45 mouse cellular contexts compared by ENCODE assay signal in the genomic region with DNA sequence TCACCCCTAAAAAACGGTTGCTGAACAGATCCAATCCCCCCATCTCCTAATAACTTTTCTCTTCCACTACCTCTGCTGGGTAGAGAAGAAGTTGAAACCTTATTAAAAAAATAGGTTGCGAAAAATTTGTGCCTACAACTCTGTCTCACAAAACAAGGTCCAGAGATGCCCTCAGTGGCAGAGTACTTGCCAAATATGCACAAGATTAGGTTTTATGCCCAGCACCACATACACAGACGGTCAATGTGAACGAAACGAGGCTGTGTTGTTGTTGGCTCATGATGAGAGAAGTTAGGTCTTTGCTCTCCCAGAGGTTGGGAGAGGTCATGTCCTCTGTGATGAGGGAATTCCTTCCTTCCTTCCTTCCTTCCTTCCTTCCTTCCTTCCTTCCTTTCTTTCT. TPM values are rescaled to one million over a fixed set of nuclear protein-coding genes. Genes with fewer than 3 reads are reported as not detected.
"Had no signal": no experiment of that assay in that cellular context is flagged by ENCODE, and none has a peak within 500 bp of the region (broad histone marks: within the 10 kb centered on the region; RNA-seq: fewer than 3 reads in every experiment).

No protein-coding gene starts in this region.

- H3K4me2 ChIP-seq: limb, embryonic 12.5 days; limb, embryonic 13.5 days; limb, embryonic 15.5 days; liver, embryonic 11.5 days; liver, embryonic 13.5 days; liver, embryonic 15.5 days; lung, embryonic 14.5 days; lung, embryonic 15.5 days; midbrain, embryonic 11.5 days; midbrain, embryonic 12.5 days; midbrain, embryonic 13.5 days; midbrain, embryonic 15.5 days; neural tube, embryonic 12.5 days; neural tube, embryonic 13.5 days had no signal

- H3K36me3 ChIP-seq: limb, embryonic 12.5 days; limb, embryonic 13.5 days; limb, embryonic 15.5 days; liver, embryonic 13.5 days; liver, embryonic 15.5 days; lung, embryonic 15.5 days had no signal

- H3K4me1 ChIP-seq: liver, embryonic 15.5 days; midbrain, embryonic 10.5 days; midbrain, embryonic 12.5 days; midbrain, embryonic 13.5 days; midbrain, embryonic 15.5 days had no signal

- H3K4me3 ChIP-seq: limb, embryonic 12.5 days; limb, embryonic 13.5 days; limb, embryonic 15.5 days; liver, embryonic 13.5 days; liver, embryonic 15.5 days; lung, embryonic 15.5 days; megakaryocyte, embryonic 14.5 days; midbrain, embryonic 10.5 days; midbrain, embryonic 12.5 days; midbrain, embryonic 13.5 days; midbrain, embryonic 15.5 days; myocyte; neural tube, embryonic 12.5 days; neural tube, embryonic 13.5 days had no signal

- H3K9me3 ChIP-seq: limb, embryonic 12.5 days; limb, embryonic 13.5 days; limb, embryonic 15.5 days; liver, embryonic 13.5 days; liver, embryonic 15.5 days; lung, embryonic 15.5 days; megakaryocyte, embryonic 14.5 days; midbrain, embryonic 10.5 days; midbrain, embryonic 12.5 days; midbrain, embryonic 13.5 days; midbrain, embryonic 15.5 days; neural tube, embryonic 12.5 days; neural tube, embryonic 13.5 days had no signal

- H3K27ac ChIP-seq: limb, embryonic 12.5 days; limb, embryonic 13.5 days; limb, embryonic 15.5 days; liver, embryonic 13.5 days; liver, embryonic 14.5 days; liver, embryonic 15.5 days; lung, embryonic 15.5 days; macrophage; midbrain, embryonic 10.5 days; midbrain, embryonic 12.5 days; midbrain, embryonic 13.5 days; midbrain, embryonic 15.5 days; neural tube, embryonic 12.5 days; neural tube, embryonic 13.5 days had no signal

- H3K9ac ChIP-seq: limb, embryonic 12.5 days; limb, embryonic 13.5 days; limb, embryonic 15.5 days; liver, embryonic 13.5 days; liver, embryonic 14.5 days; liver, embryonic 15.5 days; liver, postnatal 0 days; lung, embryonic 14.5 days; lung, embryonic 15.5 days; midbrain, embryonic 12.5 days; midbrain, embryonic 13.5 days; midbrain, embryonic 15.5 days; neural tube, embryonic 12.5 days; neural tube, embryonic 13.5 days had no signal

- H3K27me3 ChIP-seq: limb, embryonic 12.5 days; limb, embryonic 13.5 days; limb, embryonic 15.5 days; liver, embryonic 13.5 days; liver, embryonic 15.5 days; lung, embryonic 15.5 days; midbrain, embryonic 12.5 days; midbrain, embryonic 13.5 days; midbrain, embryonic 15.5 days; neural tube, embryonic 12.5 days; neural tube, embryonic 13.5 days had no signal

- DNase-seq: left cerebral cortex, postnatal 4 days; liver; liver, embryonic 13.5 days; liver, postnatal 0 days; lung, adult 18-20 months; lung, adult 2 months; lung, embryonic 14.5 days; lung, postnatal 10 days; lung, postnatal 14 days; lung, postnatal 36 days; lung, postnatal 4 days; midbrain, embryonic 14.5 days had no signal

- ATAC-seq: liver, postnatal 0 days; lung, postnatal 0 days; midbrain, embryonic 13.5 days; midbrain, embryonic 15.5 days; midbrain, embryonic 16.5 days had no signal

RNA-seq across cellular contexts. Expression of gene Atp6v0e2, which starts 7.8 kb away (rescaled TPM):
- total RNA-seq: megakaryocyte progenitor cell, adult 5-6 weeks; megakaryocyte-erythroid progenitor cell, adult 5-6 weeks; monocyte, adult 5-6 weeks had no signal
- polyA plus RNA-seq: macrophage had no signal

RNA-seq across cellular contexts. Expression of gene Rarres2, which starts 27.3 kb away (rescaled TPM):
- total RNA-seq: megakaryocyte progenitor cell, adult 5-6 weeks; monocyte, adult 5-6 weeks had no signal
- polyA plus RNA-seq: macrophage had no signal

RNA-seq across cellular contexts. Expression of gene Gm45021, which starts 44.2 kb away (rescaled TPM):
- total RNA-seq: left cerebral cortex, adult 8-10 months; left cerebral cortex, postnatal 10 days; left cerebral cortex, postnatal 14 days; left cerebral cortex, postnatal 25 days; left cerebral cortex, postnatal 36 days; left cerebral cortex, postnatal 4 days; megakaryocyte progenitor cell, adult 5-6 weeks; megakaryocyte, adult 5-6 weeks; megakaryocyte-erythroid progenitor cell, adult 5-6 weeks; midbrain, postnatal 0 days; monocyte, adult 5-6 weeks had no signal
- polyA plus RNA-seq: limb, embryonic 11.5 days; limb, embryonic 12.5 days; limb, embryonic 13.5 days; limb, embryonic 15.5 days; liver, embryonic 11.5 days; liver, embryonic 13.5 days; liver, embryonic 14.5 days; liver, embryonic 15.5 days; liver, embryonic 16.5 days; liver, postnatal 0 days; lung, adult 2 months; lung, embryonic 14.5 days; lung, embryonic 15.5 days; lung, embryonic 16.5 days; lung, postnatal 0 days; macrophage; midbrain, embryonic 10.5 days; midbrain, embryonic 11.5 days; midbrain, embryonic 12.5 days; midbrain, embryonic 13.5 days; midbrain, embryonic 14.5 days; midbrain, embryonic 15.5 days; midbrain, embryonic 16.5 days; midbrain, postnatal 0 days; myocyte; neural tube, embryonic 11.5 days; neural tube, embryonic 12.5 days; neural tube, embryonic 13.5 days had no signal
